Mouse (Mus musculus): ENCODE data around the gene Snapc3. TPM values are rescaled to one million over a fixed set of nuclear protein-coding genes. Genes with fewer than 3 reads are reported as not detected.

Snapc3 gene
- total and polyA plus RNA-seq, 2 experiments = 5.2 to 11.5 TPM

GRCm38 (mm10) chr4:83501037-83501430 is 83.5 kb downstream of the Snapc3 start:
- no peak overlapping the region for H3K4me3 ChIP-seq (ENCODE audit: insufficient read depth, low read depth, low read length)
- no peaks in the 10 kb centered on the region for H3K79me2 ChIP-seq (ENCODE audit: control insufficient read depth, insufficient read depth, low read length)
- no peaks in the 10 kb centered on the region for H3K4me1 ChIP-seq (ENCODE audit: control insufficient read depth, insufficient read depth, low read length)
- no peaks in the 10 kb centered on the region for H3K36me3 ChIP-seq (ENCODE audit: control insufficient read depth, insufficient read depth, low read length)
- no peak for DNase-seq (ENCODE audit: extremely low read depth, low read depth, low spot score)
- TF ChIP-seq CTCF (IDR thresholded peaks at IDR 0.05; ENCODE audit: low read depth, low read length) (no peak), POLR2A (IDR thresholded peaks at IDR 0.05; ENCODE audit: extremely low read depth, insufficient read depth, low read length) (no peak)
- no peak overlapping the region for H3K27ac ChIP-seq (replicated peaks; ENCODE audit: insufficient read depth, low read depth, low read length)
- H3K9ac ChIP-seq (ENCODE audit: low read depth, low read length) = no peak overlapping the region
- 56% methylated on average over 7 of the region's 7 CpGs for WGBS
- H3K27me3 ChIP-seq (ENCODE audit: control insufficient read depth, insufficient read depth, low read length) = no peaks in the 10 kb centered on the region

GRCm38 (mm10) chr4:83509600-83509999 is 92.1 kb downstream of the Snapc3 start:
- H3K9ac ChIP-seq (ENCODE audit: low read depth, low read length) = no peak overlapping the region
- no peak for DNase-seq (ENCODE audit: extremely low read depth, low read depth, low spot score)
- WGBS = 63% methylated on average over 2 of the region's 2 CpGs
- H3K27ac ChIP-seq (replicated peaks; ENCODE audit: insufficient read depth, low read depth, low read length) = no peak overlapping the region
- H3K27me3 ChIP-seq (ENCODE audit: control insufficient read depth, insufficient read depth, low read length) = no peaks in the 10 kb centered on the region
- H3K36me3 ChIP-seq (ENCODE audit: control insufficient read depth, insufficient read depth, low read length) = no peaks in the 10 kb centered on the region
- TF ChIP-seq POLR2A (IDR thresholded peaks at IDR 0.05; ENCODE audit: extremely low read depth, insufficient read depth, low read length) (no peak), CTCF (IDR thresholded peaks at IDR 0.05; ENCODE audit: low read depth, low read length) (no peak)
- H3K4me3 ChIP-seq (ENCODE audit: insufficient read depth, low read depth, low read length) = no peak overlapping the region
- no peaks in the 10 kb centered on the region for H3K4me1 ChIP-seq (ENCODE audit: control insufficient read depth, insufficient read depth, low read length)
- H3K79me2 ChIP-seq (ENCODE audit: control insufficient read depth, insufficient read depth, low read length) = no peaks in the 10 kb centered on the region

- no peak overlapping the region for H3K27ac ChIP-seq (replicated peaks; ENCODE audit: insufficient read depth, low read depth, low read length)
- TF ChIP-seq POLR2A (IDR thresholded peaks at IDR 0.05; ENCODE audit: extremely low read depth, insufficient read depth, low read length) = no peak
- H3K9ac ChIP-seq (ENCODE audit: low read depth, low read length) = no peak overlapping the region
- WGBS = 80% methylated on average over 8 of the region's 8 CpGs
- no peak overlapping the region for H3K4me3 ChIP-seq (ENCODE audit: insufficient read depth, low read depth, low read length)
- H3K27me3 ChIP-seq (ENCODE audit: control insufficient read depth, insufficient read depth, low read length) = no peaks in the 10 kb centered on the region
- no peaks in the 10 kb centered on the region for H3K79me2 ChIP-seq (ENCODE audit: control insufficient read depth, insufficient read depth, low read length)
- no peak for DNase-seq (ENCODE audit: extremely low read depth, low read depth, low spot score)
- no peaks in the 10 kb centered on the region for H3K4me1 ChIP-seq (ENCODE audit: control insufficient read depth, insufficient read depth, low read length)
- H3K36me3 ChIP-seq (ENCODE audit: control insufficient read depth, insufficient read depth, low read length) = no peaks in the 10 kb centered on the region
Measured at GRCm38 (mm10) chr4:83511083-83511482, 93.6 kb downstream of the Snapc3 start.

DNA sequence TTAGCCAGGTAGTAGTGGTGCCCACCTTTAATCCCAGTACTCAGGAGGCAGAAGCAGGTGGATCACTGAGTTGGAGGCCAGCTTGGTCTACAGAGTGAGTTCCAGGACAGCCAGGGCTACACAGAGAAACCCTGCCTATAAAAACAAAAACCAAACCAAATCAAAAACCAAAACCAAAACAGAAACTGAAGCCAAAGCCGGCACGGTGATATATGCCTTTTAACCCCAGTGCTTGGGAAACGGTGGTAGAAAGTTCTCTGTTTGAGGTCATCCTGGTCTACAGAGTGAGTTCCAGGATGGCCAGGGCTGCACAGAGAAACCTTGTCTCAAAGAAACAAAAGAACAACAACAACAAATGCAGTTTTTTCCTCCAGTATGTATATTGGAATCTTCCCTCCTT is 94.7 kb downstream of the Snapc3 start:
- no peaks in the 10 kb centered on the region for H3K79me2 ChIP-seq (ENCODE audit: control insufficient read depth, insufficient read depth, low read length)
- no peaks in the 10 kb centered on the region for H3K36me3 ChIP-seq (ENCODE audit: control insufficient read depth, insufficient read depth, low read length)
- no peak overlapping the region for H3K27ac ChIP-seq (replicated peaks; ENCODE audit: insufficient read depth, low read depth, low read length)
- no peaks in the 10 kb centered on the region for H3K4me1 ChIP-seq (ENCODE audit: control insufficient read depth, insufficient read depth, low read length)
- no peak overlapping the region for H3K9ac ChIP-seq (ENCODE audit: low read depth, low read length)
- DNase-seq (ENCODE audit: extremely low read depth, low read depth, low spot score) = peak; percentile 25
- no peak overlapping the region for H3K4me3 ChIP-seq (ENCODE audit: insufficient read depth, low read depth, low read length)
- 27% methylated on average over 3 of the region's 3 CpGs for WGBS
- no peaks in the 10 kb centered on the region for H3K27me3 ChIP-seq (ENCODE audit: control insufficient read depth, insufficient read depth, low read length)
- TF ChIP-seq POLR2A (IDR thresholded peaks at IDR 0.05; ENCODE audit: extremely low read depth, insufficient read depth, low read length) (no peak), CTCF (IDR thresholded peaks at IDR 0.05; ENCODE audit: low read depth, low read length) (no peak)

DNA sequence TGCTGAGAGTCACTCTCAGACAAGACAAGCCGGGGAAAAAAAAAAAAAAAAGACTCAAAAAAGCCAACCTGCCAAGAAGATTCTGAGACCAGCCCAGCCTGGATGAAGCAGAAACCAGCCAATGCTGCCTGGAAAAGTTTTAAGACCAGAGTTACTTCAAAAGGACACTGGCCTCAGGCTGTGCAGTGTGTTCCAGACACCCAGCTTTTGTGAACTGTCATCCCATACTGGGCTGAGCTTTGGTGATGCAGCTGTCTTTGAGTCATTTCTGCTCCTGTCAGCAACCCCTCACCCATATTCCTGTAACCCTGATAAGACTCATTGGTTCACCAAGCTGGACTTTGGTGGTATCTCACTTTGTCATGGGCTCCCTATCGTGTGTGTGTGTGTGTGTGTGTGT is 95.1 kb downstream of the Snapc3 start:
- Histone ChIP-seq H3K4me3 (ENCODE audit: insufficient read depth, low read depth, low read length) (no peak overlapping the region), H3K79me2 (ENCODE audit: control insufficient read depth, insufficient read depth, low read length) (no peaks in the 10 kb centered on the region), H3K27me3 (ENCODE audit: control insufficient read depth, insufficient read depth, low read length) (no peaks in the 10 kb centered on the region), H3K36me3 (ENCODE audit: control insufficient read depth, insufficient read depth, low read length) (no peaks in the 10 kb centered on the region), H3K9ac (ENCODE audit: low read depth, low read length) (no peak overlapping the region), H3K27ac (replicated peaks; ENCODE audit: insufficient read depth, low read depth, low read length) (no peak overlapping the region), H3K4me1 (ENCODE audit: control insufficient read depth, insufficient read depth, low read length) (no peaks in the 10 kb centered on the region)
- DNase-seq (ENCODE audit: extremely low read depth, low read depth, low spot score) = no peak
- TF ChIP-seq POLR2A (IDR thresholded peaks at IDR 0.05; ENCODE audit: extremely low read depth, insufficient read depth, low read length) (no peak), CTCF (IDR thresholded peaks at IDR 0.05; ENCODE audit: low read depth, low read length) (no peak)
- WGBS = 63% methylated on average over 2 of the region's 2 CpGs

DNA sequence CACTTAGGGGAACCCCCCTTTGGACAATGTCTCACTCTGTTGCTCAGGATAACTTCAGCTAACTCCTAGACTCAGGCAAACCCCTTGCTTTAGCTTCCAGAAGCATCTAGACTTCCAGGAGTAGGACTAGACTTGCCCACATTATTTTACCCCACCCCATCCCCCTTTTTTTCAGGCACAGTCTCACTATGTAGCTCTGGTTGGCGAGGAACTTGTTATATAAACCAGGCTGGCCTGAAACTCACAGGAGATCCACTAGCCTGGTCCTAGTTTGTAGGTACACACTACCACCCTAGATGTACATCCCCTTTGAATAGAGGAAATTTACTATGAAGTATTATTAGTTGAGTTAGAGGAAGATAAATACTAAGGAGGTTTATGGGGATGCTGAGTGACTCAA is 96.7 kb downstream of the Snapc3 start:
- Histone ChIP-seq H3K27me3 (ENCODE audit: control insufficient read depth, insufficient read depth, low read length) (no peaks in the 10 kb centered on the region), H3K4me3 (ENCODE audit: insufficient read depth, low read depth, low read length) (no peak overlapping the region), H3K79me2 (ENCODE audit: control insufficient read depth, insufficient read depth, low read length) (no peaks in the 10 kb centered on the region), H3K9ac (ENCODE audit: low read depth, low read length) (no peak overlapping the region), H3K27ac (replicated peaks; ENCODE audit: insufficient read depth, low read depth, low read length) (no peak overlapping the region), H3K4me1 (ENCODE audit: control insufficient read depth, insufficient read depth, low read length) (peaks cover 2% of the 10 kb centered on the region; the same call in 1 of the 2 replicates), H3K36me3 (ENCODE audit: control insufficient read depth, insufficient read depth, low read length) (no peaks in the 10 kb centered on the region)
- WGBS = 94% methylated on average over 1 of the region's 1 CpGs
- TF ChIP-seq CTCF (IDR thresholded peaks at IDR 0.05; ENCODE audit: low read depth, low read length) = no peak
- TF ChIP-seq POLR2A (IDR thresholded peaks at IDR 0.05; ENCODE audit: extremely low read depth, insufficient read depth, low read length) = no peak
- DNase-seq (ENCODE audit: extremely low read depth, low read depth, low spot score) = no peak
